Mouse (Mus musculus) liver, adult 2 months (tissue): Measurements from ENCODE around the gene Plce1. TPM values are rescaled to one million over a fixed set of nuclear protein-coding genes. Genes with fewer than 3 reads are reported as not detected.

Experiments used
- DNase-seq: peaks from one replicate; pipeline ENCODE4 v3.0.0-alpha.2; 2011; ENCODE audit warnings: low read depth, low spot score; ENCODE audit errors: extremely low read depth
- H3K27ac ChIP-seq: fragments of 200-500 bp; replicated peaks from 2 replicates; pipeline ENCODE4 v1.5.1; 2012; ENCODE audit warnings: low read depth, mild to moderate bottlenecking, control low read depth, inconsistent platforms, low read length; ENCODE audit not compliant: insufficient read depth
- H3K27me3 ChIP-seq: fragments of 200-500 bp; 2 replicates; pipeline ENCODE4 v1.6.1; 2012; ENCODE audit warnings: mild to moderate bottlenecking, moderate library complexity, low read length, inconsistent platforms; ENCODE audit not compliant: control insufficient read depth, insufficient read depth
- H3K36me3 ChIP-seq: fragments of 200-500 bp; 2 replicates; pipeline ENCODE4 v1.6.1; 2012; ENCODE audit warnings: low read length, inconsistent platforms; ENCODE audit not compliant: control insufficient read depth, insufficient read depth
- H3K4me1 ChIP-seq: fragments of 200-500 bp; 2 replicates; pipeline ENCODE4 v1.6.1; 2011; ENCODE audit warnings: low read length; ENCODE audit not compliant: control insufficient read depth, insufficient read depth
- H3K4me3 ChIP-seq: fragments of 200-500 bp; 2 replicates; pipeline ENCODE4 v1.5.1; 2011; ENCODE audit warnings: low read depth, mild to moderate bottlenecking, control low read depth, low read length, moderate library complexity; ENCODE audit not compliant: insufficient read depth
- H3K79me2 ChIP-seq: fragments of 200-500 bp; 2 replicates; pipeline ENCODE4 v1.6.1; 2012; ENCODE audit warnings: inconsistent platforms, mild to moderate bottlenecking, low read length, moderate library complexity; ENCODE audit not compliant: control insufficient read depth, insufficient read depth
- H3K9ac ChIP-seq: fragments of 200-500 bp; 2 replicates; pipeline ENCODE4 v1.6.1; 2012; ENCODE audit warnings: low read depth, mild to moderate bottlenecking, control low read depth, inconsistent platforms, low read length
- CTCF ChIP-seq: fragments of 200-500 bp; IDR thresholded peaks from 2 replicates; pipeline ENCODE4 v1.5.1; 2011; ENCODE audit warnings: low read depth, low read length, control low read depth
- POLR2A ChIP-seq: fragments of 200-500 bp; IDR thresholded peaks from 2 replicates; pipeline ENCODE4 v1.6.1; 2011; ENCODE audit warnings: low read length, control low read depth; ENCODE audit not compliant: insufficient read depth; ENCODE audit errors: extremely low read depth
- WGBS: fragments of 180-500 bp; shearing (Covaris S2); methylation state at CpG from one replicate; pipeline ENCODE4 v1.1.7; 2018; 5-methylcytosine and 5-hydroxymethylcytosine counted together
- polyA plus RNA-seq: library from polyadenylated mRNA; depleted of rRNA; stranded (reverse); fragments of >200 nt; gene quantifications from 2 replicates; pipeline ENCODE4 v1.2.3, GENCODE M21; 2012
- total RNA-seq: library from RNA; depleted of rRNA; stranded (reverse); fragments of >200 nt; gene quantifications from 2 replicates; pipeline ENCODE4 v1.2.3, GENCODE M21; 2014

Plce1 gene
- total and polyA plus RNA-seq, 2 experiments, result 1.9 to 8.6 TPM

GRCm38 (mm10) chr19:38506131-38506530 is 25.2 kb downstream of the Plce1 start:
- no peak for DNase-seq
- TF ChIP-seq POLR2A, result no peak
- no peak for TF ChIP-seq CTCF
- 86% methylated on average over 7 of the region's 7 CpGs for WGBS
- Histone ChIP-seq H3K27me3 (no peaks in the 10 kb centered on the region), H3K36me3 (no peaks in the 10 kb centered on the region), H3K27ac (no peak overlapping the region), H3K4me1 (peaks cover 5% of the 10 kb centered on the region; the same call in 1 of the 2 replicates), H3K4me3 (no peak overlapping the region), H3K9ac (no peak overlapping the region), H3K79me2 (no peaks in the 10 kb centered on the region; the same call in 1 of the 2 replicates)

GRCm38 (mm10) chr19:38507251-38507965 is 26.5 kb downstream of the Plce1 start:
- WGBS, result 87% methylated on average over 12 of the region's 12 CpGs
- no peaks in the 10 kb centered on the region; the same call in 1 of the 2 replicates for H3K79me2 ChIP-seq
- peaks cover 5% of the 10 kb centered on the region; the same call in 1 of the 2 replicates for H3K4me1 ChIP-seq
- H3K36me3 ChIP-seq, result no peaks in the 10 kb centered on the region
- no peak overlapping the region for H3K27ac ChIP-seq
- no peak overlapping the region for H3K4me3 ChIP-seq
- no peak for DNase-seq
- H3K9ac ChIP-seq, result no peak overlapping the region
- no peak for TF ChIP-seq CTCF
- no peak for TF ChIP-seq POLR2A
- no peaks in the 10 kb centered on the region for H3K27me3 ChIP-seq

- peaks cover 4% of the 10 kb centered on the region; the same call in 1 of the 2 replicates for H3K4me1 ChIP-seq
- no peaks in the 10 kb centered on the region; the same call in 1 of the 2 replicates for H3K79me2 ChIP-seq
- 82% methylated on average over 9 of the region's 9 CpGs for WGBS
- H3K27ac ChIP-seq, result no peak overlapping the region
- no peak overlapping the region for H3K4me3 ChIP-seq
- no peaks in the 10 kb centered on the region for H3K36me3 ChIP-seq
- no peak overlapping the region for H3K9ac ChIP-seq
- no peak for DNase-seq
- TF ChIP-seq POLR2A, result no peak
- TF ChIP-seq CTCF, result no peak
- H3K27me3 ChIP-seq, result no peaks in the 10 kb centered on the region
Observed at GRCm38 (mm10) chr19:38507966-38508625, 27.2 kb downstream of the Plce1 start.

GRCm38 (mm10) chr19:38514417-38515184 is 33.7 kb downstream of the Plce1 start:
- Histone ChIP-seq H3K27ac (peak overlapping the region; percentile 40), H3K9ac (no peak overlapping the region), H3K36me3 (no peaks in the 10 kb centered on the region), H3K4me3 (no peak overlapping the region), H3K27me3 (no peaks in the 10 kb centered on the region), H3K79me2 (no peaks in the 10 kb centered on the region), H3K4me1 (peaks cover 7% of the 10 kb centered on the region)
- WGBS, result 14% methylated on average over 5 of the region's 5 CpGs
- no peak for TF ChIP-seq CTCF
- peak; percentile 97 for DNase-seq

- H3K27ac ChIP-seq, result no peak overlapping the region
- TF ChIP-seq CTCF, result no peak
- no peak for TF ChIP-seq POLR2A
- H3K4me1 ChIP-seq, result 0 out of 2 replicates have a peak, but pooled peaks cover 3% of the 10 kb centered on the region
- no peaks in the 10 kb centered on the region for H3K36me3 ChIP-seq
- peaks cover 7% of the 10 kb centered on the region for H3K79me2 ChIP-seq
- H3K27me3 ChIP-seq, result no peaks in the 10 kb centered on the region
- no peak overlapping the region for H3K4me3 ChIP-seq
- 80% methylated on average over 3 of the region's 3 CpGs for WGBS
- H3K9ac ChIP-seq, result no peak overlapping the region
- no peak for DNase-seq
Observed at GRCm38 (mm10) chr19:38526855-38527254, 45.9 kb downstream of the Plce1 start.
